Mouse (Mus musculus): ENCODE results near the gene Kcnk5.

- TF ChIP-seq ZC3H11A (IDR thresholded peaks at IDR 0.05; ENCODE audit: low read depth, low read length), result no peak
- TF ChIP-seq CTCF (conservative IDR thresholded peaks at IDR 0.05 in 1 of 2, IDR thresholded peaks at IDR 0.05 in 1 of 2; ENCODE audit: low read depth in 2 of 2, low read length in 2 of 2), result no peak
- TF ChIP-seq PAX5 (IDR thresholded peaks at IDR 0.05; ENCODE audit: low read length), result no peak
- no peak for TF ChIP-seq TBP (conservative IDR thresholded peaks at IDR 0.05; ENCODE audit: low read depth, low read length)
- 0 out of 2 replicates have a peak, but pooled peaks have one; percentile 6 for TF ChIP-seq TCF12 (IDR thresholded peaks at IDR 0.05; ENCODE audit: low read depth, low read length)
- no peak for TF ChIP-seq POLR2A (IDR thresholded peaks at IDR 0.05; ENCODE audit: low read depth, low read length)
- no peak for TF ChIP-seq UBTF (IDR thresholded peaks at IDR 0.05; ENCODE audit: low read depth, low read length)
- no peak for TF ChIP-seq MAFK (IDR thresholded peaks at IDR 0.05; ENCODE audit: insufficient replicate concordance, low read length)
- no peak for TF ChIP-seq ELF1 (IDR thresholded peaks at IDR 0.05; ENCODE audit: low read depth, low read length)
- peak; percentile 39; the same call in 1 of the 2 replicates for TF ChIP-seq EP300 (IDR thresholded peaks at IDR 0.05; ENCODE audit: low read length)
- TF ChIP-seq ZKSCAN1 (IDR thresholded peaks at IDR 0.05; ENCODE audit: borderline replicate concordance, low read depth, low read length), result no peak
- TF ChIP-seq MYC (IDR thresholded peaks at IDR 0.05; ENCODE audit: low read depth, low read length), result no peak
- TF ChIP-seq RAD21 (IDR thresholded peaks at IDR 0.05; ENCODE audit: low read depth, low read length), result no peak
These were observed 6.5 kb downstream of the Kcnk5 start for GRCm38 (mm10) chr14:20175114-20175513.

Measured in CH12.LX (cell line).